Mouse (Mus musculus) MEL (cell line): ENCODE measurements around the gene Pacs1. TPM values are rescaled to one million over a fixed set of nuclear protein-coding genes. Genes with fewer than 3 reads are reported as not detected.
A peak's percentile ranks its signal among the peaks of the same experiment; 100 is the strongest.

Experiments used
- DNase-seq: peaks from one replicate; pipeline ENCODE4 v3.0.0; 2011; ENCODE audit warnings: low read depth, low spot score
- H3K27ac ChIP-seq: 2 replicates; pipeline ENCODE4 v1.5.1; 2012; ENCODE audit warnings: low read depth, mild to moderate bottlenecking, control low read depth, low read length, moderate library complexity; ENCODE audit not compliant: control insufficient read depth
- H3K27me3 ChIP-seq, 2 experiments: fragments of 150-350 bp in 1 of 2; sonication (generic) in 1 of 2; 2 replicates each; pipeline ENCODE4 v1.6.1; 2012; ENCODE audit warnings: low read length in 2 of 2, mild to moderate bottlenecking in 2 of 2, improper control_type of control experiment in 1 of 2, moderate library complexity in 1 of 2; ENCODE audit not compliant: insufficient read depth in 2 of 2, control insufficient read depth in 1 of 2
- H3K36me3 ChIP-seq, 2 experiments: 2 replicates each; pipeline ENCODE4 v1.6.1; 2012 to 2014; ENCODE audit warnings: low read length in 2 of 2, improper control_type of control experiment in 1 of 2, inconsistent platforms in 1 of 2, mild to moderate bottlenecking in 1 of 2; ENCODE audit not compliant: insufficient read depth in 2 of 2, control insufficient read depth in 1 of 2
- H3K4me1 ChIP-seq, 2 experiments: fragments of 150-350 bp in 1 of 2; sonication (generic) in 1 of 2; 2 replicates each; pipeline ENCODE4 v1.6.1; 2012; ENCODE audit warnings: low read length in 2 of 2, improper control_type of control experiment in 1 of 2, mild to moderate bottlenecking in 1 of 2; ENCODE audit not compliant: insufficient read depth in 2 of 2, control insufficient read depth in 1 of 2
- H3K4me3 ChIP-seq, 2 experiments: fragments of 150-350 bp in 1 of 2; sonication (generic) in 1 of 2; 2 replicates each; pipeline ENCODE4 v1.5.1; 2012; ENCODE audit warnings: low read depth in 2 of 2, low read length in 2 of 2, mild to moderate bottlenecking in 2 of 2, moderate library complexity in 2 of 2, control low read depth in 1 of 2, improper control_type of control experiment in 1 of 2; ENCODE audit not compliant: control insufficient read depth in 1 of 2, insufficient read depth in 1 of 2
- H3K79me2 ChIP-seq: 2 replicates; pipeline ENCODE4 v1.6.1; 2012; ENCODE audit warnings: mild to moderate bottlenecking, low read length, moderate library complexity; ENCODE audit not compliant: control insufficient read depth, poor library complexity, insufficient read depth
- H3K9ac ChIP-seq: 2 replicates; pipeline ENCODE4 v1.6.1; 2012; ENCODE audit warnings: low read depth, mild to moderate bottlenecking, control low read depth, low read length, moderate library complexity; ENCODE audit not compliant: control insufficient read depth, poor library complexity, severe bottlenecking
- H3K9me3 ChIP-seq: fragments of 150-350 bp; sonication (generic); replicated peaks from 2 replicates; pipeline ENCODE4 v1.6.1; 2012; ENCODE audit warnings: mild to moderate bottlenecking, low read length, improper control_type of control experiment, moderate library complexity; ENCODE audit not compliant: insufficient read depth
- BHLHE40 ChIP-seq: IDR thresholded peaks from 2 replicates; pipeline ENCODE4 v1.6.1; 2012; ENCODE audit warnings: low read depth, mild to moderate bottlenecking, inconsistent platforms, low read length, improper control_type of control experiment, borderline replicate concordance
- CHD1 ChIP-seq: IDR thresholded peaks from 2 replicates; pipeline ENCODE4 v1.6.1; 2012; ENCODE audit warnings: low read depth, mild to moderate bottlenecking, inconsistent platforms, low read length, improper control_type of control experiment
- CHD2 ChIP-seq: IDR thresholded peaks from 2 replicates; pipeline ENCODE4 v1.6.1; 2011; ENCODE audit warnings: low read length, improper control_type of control experiment
- CTCF ChIP-seq, 3 experiments: IDR thresholded peaks in 2 of 3; conservative IDR thresholded peaks in 1 of 3; 2 replicates each; pipeline ENCODE4 v1.5.1; 2011 to 2012; ENCODE audit warnings: low read length in 3 of 3, low read depth in 2 of 3, mild to moderate bottlenecking in 2 of 3, improper control_type of control experiment in 1 of 3, inconsistent platforms in 1 of 3, mixed read lengths in 1 of 3, moderate library complexity in 1 of 3; ENCODE audit not compliant: control insufficient read depth in 1 of 3, insufficient read depth in 1 of 3, poor library complexity in 1 of 3, severe bottlenecking in 1 of 3
- ELF1 ChIP-seq: IDR thresholded peaks from 2 replicates; pipeline ENCODE4 v1.6.1; 2014; ENCODE audit warnings: low read depth, mild to moderate bottlenecking, inconsistent platforms, low read length, improper control_type of control experiment, moderate library complexity
- EP300 ChIP-seq, 2 experiments: IDR thresholded peaks; 2 replicates each; pipeline ENCODE4 v1.6.1; 2011; ENCODE audit warnings: improper control_type of control experiment in 2 of 2, low read length in 2 of 2, low read depth in 1 of 2, mild to moderate bottlenecking in 1 of 2
- ETS1 ChIP-seq: IDR thresholded peaks from 2 replicates; pipeline ENCODE4 v1.6.1; 2012; ENCODE audit warnings: low read depth, mild to moderate bottlenecking, inconsistent platforms, low read length, improper control_type of control experiment, moderate library complexity
- GABPA ChIP-seq: IDR thresholded peaks from 2 replicates; pipeline ENCODE4 v1.6.1; 2012; ENCODE audit warnings: low read depth, mild to moderate bottlenecking, inconsistent platforms, low read length, improper control_type of control experiment, moderate library complexity
- GATA1 ChIP-seq: IDR thresholded peaks from 2 replicates; pipeline ENCODE4 v1.6.1; 2011; ENCODE audit warnings: low read depth, low read length, improper control_type of control experiment
- HCFC1 ChIP-seq: IDR thresholded peaks from 2 replicates; pipeline ENCODE4 v1.6.1; 2012; ENCODE audit warnings: low read depth, mild to moderate bottlenecking, inconsistent platforms, low read length, improper control_type of control experiment, moderate library complexity
- JUND ChIP-seq: IDR thresholded peaks from 2 replicates; pipeline ENCODE4 v1.6.1; 2011; ENCODE audit warnings: low read depth, mild to moderate bottlenecking, improper control_type of control experiment, low read length
- KAT2A ChIP-seq: conservative IDR thresholded peaks from 2 replicates; pipeline ENCODE4 v1.6.1; 2012; ENCODE audit warnings: low read depth, low read length, improper control_type of control experiment, inconsistent platforms
- MAFK ChIP-seq: IDR thresholded peaks from 2 replicates; pipeline ENCODE4 v1.6.1; 2011; ENCODE audit warnings: low read depth, mild to moderate bottlenecking, low read length, improper control_type of control experiment, borderline replicate concordance
- MAX ChIP-seq: IDR thresholded peaks from 2 replicates; pipeline ENCODE4 v1.6.1; 2011; ENCODE audit warnings: low read length, improper control_type of control experiment
- MAZ ChIP-seq: IDR thresholded peaks from 2 replicates; pipeline ENCODE4 v1.6.1; 2012; ENCODE audit warnings: low read depth, mild to moderate bottlenecking, inconsistent platforms, low read length, improper control_type of control experiment
- MEF2A ChIP-seq: IDR thresholded peaks from 2 replicates; pipeline ENCODE4 v1.6.1; 2014; ENCODE audit warnings: low read depth, mild to moderate bottlenecking, inconsistent platforms, low read length, improper control_type of control experiment; ENCODE audit not compliant: poor library complexity, insufficient replicate concordance, severe bottlenecking; ENCODE audit errors: extremely low read depth
- MXI1 ChIP-seq: IDR thresholded peaks from 2 replicates; pipeline ENCODE4 v1.6.1; 2011; ENCODE audit warnings: mild to moderate bottlenecking, low read depth, low read length, improper control_type of control experiment
- MYB ChIP-seq: IDR thresholded peaks from 2 replicates; pipeline ENCODE4 v1.6.1; 2011; ENCODE audit warnings: mild to moderate bottlenecking, low read depth, low read length, improper control_type of control experiment
- MYC ChIP-seq: IDR thresholded peaks from 2 replicates; pipeline ENCODE4 v1.6.1; 2011; ENCODE audit warnings: low read depth, mild to moderate bottlenecking, low read length, improper control_type of control experiment, moderate library complexity
- NELFE ChIP-seq: IDR thresholded peaks from 2 replicates; pipeline ENCODE4 v1.6.1; 2011; ENCODE audit warnings: low read depth, low read length, improper control_type of control experiment
- POLR2A ChIP-seq, 2 experiments: IDR thresholded peaks; 2 replicates each; pipeline ENCODE4 v1.6.1; 2011 to 2012; ENCODE audit warnings: low read length in 2 of 2, mild to moderate bottlenecking in 2 of 2, control low read depth in 1 of 2, improper control_type of control experiment in 1 of 2, low read depth in 1 of 2, moderate library complexity in 1 of 2; ENCODE audit not compliant: control insufficient read depth in 1 of 2, insufficient read depth in 1 of 2, poor library complexity in 1 of 2
- POLR2AphosphoS5 ChIP-seq: IDR thresholded peaks from 2 replicates; pipeline ENCODE4 v1.6.1; 2012; ENCODE audit warnings: low read depth, borderline replicate concordance, mild to moderate bottlenecking, inconsistent platforms, low read length, moderate library complexity, mixed read lengths
- RAD21 ChIP-seq: IDR thresholded peaks from 2 replicates; pipeline ENCODE4 v1.6.1; 2011; ENCODE audit warnings: mild to moderate bottlenecking, low read depth, low read length, improper control_type of control experiment
- RCOR1 ChIP-seq: IDR thresholded peaks from 2 replicates; pipeline ENCODE4 v1.6.1; 2012; ENCODE audit warnings: low read depth, mild to moderate bottlenecking, inconsistent platforms, low read length, improper control_type of control experiment
- SIN3A ChIP-seq: IDR thresholded peaks from 2 replicates; pipeline ENCODE4 v1.6.1; 2012; ENCODE audit warnings: low read length, improper control_type of control experiment, inconsistent platforms
- SMC3 ChIP-seq: IDR thresholded peaks from 2 replicates; pipeline ENCODE4 v1.6.1; 2011; ENCODE audit warnings: low read depth, low read length, improper control_type of control experiment
- TAL1 ChIP-seq: IDR thresholded peaks from 2 replicates; pipeline ENCODE4 v1.6.1; 2012; ENCODE audit warnings: mild to moderate bottlenecking, inconsistent platforms, low read length, moderate library complexity, mixed read lengths
- TBP ChIP-seq: IDR thresholded peaks from 2 replicates; pipeline ENCODE4 v1.8.0; 2011; ENCODE audit warnings: low read depth, low read length, improper control_type of control experiment
- TCF12 ChIP-seq: IDR thresholded peaks from 2 replicates; pipeline ENCODE4 v1.6.1; 2014; ENCODE audit warnings: low read depth, mild to moderate bottlenecking, inconsistent platforms, low read length, improper control_type of control experiment, moderate library complexity
- UBTF ChIP-seq: IDR thresholded peaks from 2 replicates; pipeline ENCODE4 v1.6.1; 2012; ENCODE audit warnings: low read depth, mild to moderate bottlenecking, inconsistent platforms, low read length, improper control_type of control experiment, moderate library complexity, borderline replicate concordance; ENCODE audit not compliant: insufficient read depth
- USF1 ChIP-seq: IDR thresholded peaks from 2 replicates; pipeline ENCODE4 v1.6.1; 2014; ENCODE audit warnings: low read depth, mild to moderate bottlenecking, inconsistent platforms, low read length, improper control_type of control experiment, moderate library complexity
- ZC3H11A ChIP-seq: IDR thresholded peaks from 2 replicates; pipeline ENCODE4 v1.6.1; 2012; ENCODE audit warnings: low read depth, mild to moderate bottlenecking, inconsistent platforms, low read length, improper control_type of control experiment
- ZKSCAN1 ChIP-seq: IDR thresholded peaks from 2 replicates; pipeline ENCODE4 v1.6.1; 2012; ENCODE audit warnings: low read depth, mild to moderate bottlenecking, inconsistent platforms, low read length, improper control_type of control experiment, moderate library complexity
- ZMIZ1 ChIP-seq: IDR thresholded peaks from 2 replicates; pipeline ENCODE4 v1.6.1; 2012; ENCODE audit warnings: low read depth, mild to moderate bottlenecking, inconsistent platforms, low read length, improper control_type of control experiment, moderate library complexity
- ZNF384 ChIP-seq: IDR thresholded peaks from 2 replicates; pipeline ENCODE4 v1.6.1; 2012; ENCODE audit warnings: low read depth, mild to moderate bottlenecking, inconsistent platforms, low read length, improper control_type of control experiment
- polyA plus RNA-seq, 2 experiments: library from polyadenylated mRNA; stranded (reverse) in 1 of 2; unstranded in 1 of 2; fragments of >175 nt in 1 of 2; fragments of >200 nt in 1 of 2; gene quantifications; 2 replicates each; pipeline versions ENCODE4 v1.2.1 to v1.2.4; 2012; ENCODE audit warnings: low replicate concordance in 2 of 2, low read depth in 1 of 2; ENCODE audit not compliant: insufficient read length in 2 of 2, insufficient read depth in 1 of 2, missing spikeins in 1 of 2
- total RNA-seq: library from RNA; depleted of rRNA; stranded (reverse); fragments of 300-350 nt; gene quantifications from 2 replicates; pipeline ENCODE4 v1.2.3, GENCODE M21; 2012; rRNA removed

The Pacs1 gene
- total RNA-seq: 5.7 TPM in 2 replicates
- 10 to 100 TPM in 1 of 2 experiments, not detected in 1; 19.9 TPM for polyA plus RNA-seq

GRCm38 (mm10) chr19:5272801-5273733 lies at the start of gene Pacs1:
TSS of gene Pacs1 (minus strand) at chr19:5273119.
- H3K27me3 ChIP-seq: no peaks in the 10 kb centered on the region
- peak within 1 kb of the TSS; percentile 96 for H3K9ac ChIP-seq
- peaks cover 11 to 26% of the 10 kb centered on the region in 2 experiments for H3K4me1 ChIP-seq
- H3K79me2 ChIP-seq: peaks cover 13% of the 10 kb centered on the region
- H3K27ac ChIP-seq: peak within 1 kb of the TSS; percentile 86
- H3K36me3 ChIP-seq: peaks cover 14 to 28% of the 10 kb centered on the region in 2 experiments
- H3K9me3 ChIP-seq: no peaks in the 10 kb centered on the region
- peak within 1 kb of the TSS; percentile 69 to 75 for H3K4me3 ChIP-seq
- DNase-seq: peak; percentile 86
- TF ChIP-seq HCFC1 (peak; percentile 38; the same call in 1 of the 2 replicates), EP300 (IDR thresholded peaks at IDR 0.05; ENCODE audit: low read depth in 1 of 2, low read length in 2 of 2) (no peak), TAL1 (no peak), SMC3 (no peak), ETS1 (no peak), GABPA (no peak), POLR2A (IDR thresholded peaks at IDR 0.05; ENCODE audit: control insufficient read depth in 1 of 2, insufficient read depth in 1 of 2, low read depth in 1 of 2, low read length in 2 of 2, poor library complexity in 1 of 2) (peak; percentile 71 to 79), MAFK (no peak), MYC (no peak), RCOR1 (no peak), BHLHE40 (peak; percentile 47; the same call in 1 of the 2 replicates), JUND (no peak), TBP (no peak), NELFE (peak; percentile 55), POLR2AphosphoS5 (no peak), TCF12 (peak; percentile 4; the same call in 1 of the 2 replicates), MYB (no peak), CHD1 (no peak), ZC3H11A (no peak), MXI1 (peak; percentile 39), CHD2 (no peak), ELF1 (no peak), ZKSCAN1 (no peak), ZNF384 (no peak), ZMIZ1 (peak; percentile 31; the same call in 1 of the 2 replicates), MEF2A (no peak), MAZ (no peak), UBTF (no peak), SIN3A (0 out of 2 replicates have a peak, but pooled peaks have one; percentile 36), GATA1 (no peak), USF1 (peak; percentile 49), KAT2A (no peak), CTCF (IDR thresholded peaks at IDR 0.05 in 2 of 3, conservative IDR thresholded peaks at IDR 0.05 in 1 of 3; ENCODE audit: control insufficient read depth in 1 of 3, insufficient read depth in 1 of 3, low read depth in 2 of 3, low read length in 3 of 3, poor library complexity in 1 of 3, severe bottlenecking in 1 of 3) (peak in 1 of 3 experiments; percentile 8; a peak in 1 of 6 replicates), MAX (peak; percentile 32; the same call in 1 of the 2 replicates), RAD21 (no peak)
